Mouse (Mus musculus): ENCODE measurements around the gene Arsa. TPM values are rescaled to one million over a fixed set of nuclear protein-coding genes. Genes with fewer than 3 reads are reported as not detected.

The Arsa gene
- total and polyA plus RNA-seq, 3 experiments = 9.1 to 28.1 TPM; not detected in 1

GRCm38 (mm10) chr15:89475611-89476474 lies 1.4 kb downstream of the Arsa start (continued):
- TF ChIP-seq USF1 (IDR thresholded peaks at IDR 0.05; ENCODE audit: low read depth, low read length) (peak; percentile 98), TCF12 (IDR thresholded peaks at IDR 0.05; ENCODE audit: low read depth, low read length) (peak; percentile 27; the same call in 1 of the 2 replicates), ZC3H11A (IDR thresholded peaks at IDR 0.05; ENCODE audit: low read depth, low read length) (no peak), KAT2A (conservative IDR thresholded peaks at IDR 0.05; ENCODE audit: low read depth, low read length) (no peak), ELF1 (IDR thresholded peaks at IDR 0.05; ENCODE audit: low read depth, low read length) (no peak), MAX (IDR thresholded peaks at IDR 0.05; ENCODE audit: low read length) (peak; percentile 89), RAD21 (IDR thresholded peaks at IDR 0.05; ENCODE audit: low read depth, low read length) (no peak), EP300 (IDR thresholded peaks at IDR 0.05; ENCODE audit: low read depth in 1 of 2, low read length in 2 of 2) (no peak), MYB (IDR thresholded peaks at IDR 0.05; ENCODE audit: low read depth, low read length) (no peak), GATA1 (IDR thresholded peaks at IDR 0.05; ENCODE audit: low read depth, low read length) (peak; percentile 67), SIN3A (IDR thresholded peaks at IDR 0.05; ENCODE audit: low read length) (peak; percentile 35; the same call in 1 of the 2 replicates), MXI1 (IDR thresholded peaks at IDR 0.05; ENCODE audit: low read depth, low read length) (peak; percentile 71), MYC (IDR thresholded peaks at IDR 0.05; ENCODE audit: low read depth, low read length) (no peak), MAFK (IDR thresholded peaks at IDR 0.05; ENCODE audit: borderline replicate concordance, low read depth, low read length) (no peak), TAL1 (IDR thresholded peaks at IDR 0.05; ENCODE audit: low read length) (no peak), CHD2 (IDR thresholded peaks at IDR 0.05; ENCODE audit: low read length) (no peak), BHLHE40 (IDR thresholded peaks at IDR 0.05; ENCODE audit: borderline replicate concordance, low read depth, low read length) (peak; percentile 98), UBTF (IDR thresholded peaks at IDR 0.05; ENCODE audit: borderline replicate concordance, insufficient read depth, low read depth, low read length) (0 out of 2 replicates have a peak, but pooled peaks have one; percentile 57), NRF1 (IDR thresholded peaks at IDR 0.05; ENCODE audit: insufficient read depth, low read depth, low read length, poor library complexity, severe bottlenecking) (peak; percentile 58; the same call in 1 of the 2 replicates)

DNA sequence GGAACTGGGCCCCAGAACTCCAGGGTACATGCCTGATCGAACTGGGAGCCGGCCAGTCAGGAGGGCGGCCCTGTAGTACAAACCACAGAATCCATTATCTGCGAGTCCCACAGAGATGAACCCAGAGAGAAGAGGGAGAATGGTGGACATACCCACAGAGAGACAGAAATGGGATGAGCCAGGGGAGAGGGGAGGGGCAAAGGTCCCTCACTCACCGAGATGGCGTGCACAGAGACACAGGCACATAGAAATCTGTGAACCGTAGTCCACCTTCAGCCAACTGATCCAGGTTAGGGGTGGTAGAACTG lies 2.0 kb downstream of the Arsa start:
- peak overlapping the region; percentile 81 for H3K9ac ChIP-seq (ENCODE audit: control insufficient read depth, low read depth, low read length, poor library complexity, severe bottlenecking)
- H3K27ac ChIP-seq (ENCODE audit: control insufficient read depth, low read depth, low read length) = no peak overlapping the region
- TF ChIP-seq CTCF (IDR thresholded peaks at IDR 0.05 in 2 of 3, conservative IDR thresholded peaks at IDR 0.05 in 1 of 3; ENCODE audit: control insufficient read depth in 1 of 3, insufficient read depth in 1 of 3, low read depth in 2 of 3, low read length in 3 of 3, poor library complexity in 1 of 3, severe bottlenecking in 1 of 3) (no peak), EP300 (IDR thresholded peaks at IDR 0.05; ENCODE audit: low read depth in 1 of 2, low read length in 2 of 2) (no peak), MXI1 (IDR thresholded peaks at IDR 0.05; ENCODE audit: low read depth, low read length) (no peak), CHD2 (IDR thresholded peaks at IDR 0.05; ENCODE audit: low read length) (no peak), MYB (IDR thresholded peaks at IDR 0.05; ENCODE audit: low read depth, low read length) (no peak), HCFC1 (IDR thresholded peaks at IDR 0.05; ENCODE audit: low read depth, low read length) (no peak), SMC3 (IDR thresholded peaks at IDR 0.05; ENCODE audit: low read depth, low read length) (no peak), POLR2AphosphoS5 (IDR thresholded peaks at IDR 0.05; ENCODE audit: borderline replicate concordance, low read depth, low read length) (no peak), KAT2A (conservative IDR thresholded peaks at IDR 0.05; ENCODE audit: low read depth, low read length) (no peak), MAZ (IDR thresholded peaks at IDR 0.05; ENCODE audit: low read depth, low read length) (no peak), BHLHE40 (IDR thresholded peaks at IDR 0.05; ENCODE audit: borderline replicate concordance, low read depth, low read length) (no peak), MYC (IDR thresholded peaks at IDR 0.05; ENCODE audit: low read depth, low read length) (no peak), USF2 (IDR thresholded peaks at IDR 0.05; ENCODE audit: borderline replicate concordance in 1 of 2, insufficient read depth in 1 of 2, low read depth in 1 of 2, low read length in 2 of 2) (no peak), NRF1 (IDR thresholded peaks at IDR 0.05; ENCODE audit: insufficient read depth, low read depth, low read length, poor library complexity, severe bottlenecking) (no peak), MAX (IDR thresholded peaks at IDR 0.05; ENCODE audit: low read length) (no peak), MAFK (IDR thresholded peaks at IDR 0.05; ENCODE audit: borderline replicate concordance, low read depth, low read length) (no peak), ZKSCAN1 (IDR thresholded peaks at IDR 0.05; ENCODE audit: low read depth, low read length) (no peak), USF1 (IDR thresholded peaks at IDR 0.05; ENCODE audit: low read depth, low read length) (no peak)
- no peaks in the 10 kb centered on the region for H3K36me3 ChIP-seq (ENCODE audit: control insufficient read depth in 1 of 2, insufficient read depth in 2 of 2, low read length in 2 of 2)
- peak; percentile 39 for DNase-seq (ENCODE audit: low read depth, low spot score)
- peak overlapping the region; percentile 76 for H3K4me3 ChIP-seq (ENCODE audit: control insufficient read depth in 1 of 2, insufficient read depth in 1 of 2, low read depth in 2 of 2, low read length in 2 of 2)
- no peaks in the 10 kb centered on the region for H3K9me3 ChIP-seq (replicated peaks; ENCODE audit: insufficient read depth, low read length)
- peaks cover 0 to 9% of the 10 kb centered on the region in 2 experiments; a peak in 2 of 4 replicates for H3K4me1 ChIP-seq (ENCODE audit: control insufficient read depth in 1 of 2, insufficient read depth in 2 of 2, low read length in 2 of 2)
- no peaks in the 10 kb centered on the region for H3K27me3 ChIP-seq (ENCODE audit: control insufficient read depth in 1 of 2, insufficient read depth in 2 of 2, low read length in 2 of 2)
- no peaks in the 10 kb centered on the region; the same call in 1 of the 2 replicates for H3K79me2 ChIP-seq (ENCODE audit: control insufficient read depth, insufficient read depth, low read length, poor library complexity)

All from MEL (cell line).